Mouse (Mus musculus) E14TG2a.4 (cell line): ENCODE data around the gene Atraid.

Experiments used
- CTCF ChIP-seq: conservative IDR thresholded peaks from 2 replicates; pipeline ENCODE4 v1.5.1; 2014; ENCODE audit warnings: low read length
- NANOG ChIP-seq: IDR thresholded peaks from 2 replicates; pipeline ENCODE4 v1.6.1; 2014; ENCODE audit warnings: borderline replicate concordance, low read length, mixed read lengths
- POU5F1 ChIP-seq: IDR thresholded peaks from 2 replicates; pipeline ENCODE4 v1.6.1; 2014; ENCODE audit warnings: low read length, borderline replicate concordance

GRCm38 (mm10) chr5:31087131-31087530, 39.0 kb downstream of the Atraid start:
- no peak for TF ChIP-seq CTCF
- TF ChIP-seq POU5F1: no peak
- no peak for TF ChIP-seq NANOG
